Mouse (Mus musculus) kidney, embryonic 16.5 days (tissue): Measurements from ENCODE around the gene Aplp1. TPM values are rescaled to one million over a fixed set of nuclear protein-coding genes. Genes with fewer than 3 reads are reported as not detected.

ENCODE experiments used
- ATAC-seq: fragments of 200-750 bp; cut with Nextera tagmentation; 2 replicates; pipeline ENCODE4 v1.8.0; 2017; ENCODE audit warnings: moderate TSS enrichment; ENCODE audit not compliant: low FRiP score, low TSS enrichment
- H3K27ac ChIP-seq: fragments of 300-500 bp; sonication (generic); 2 replicates; pipeline ENCODE4 v1.5.1; 2014; ENCODE audit warnings: low read length
- H3K27me3 ChIP-seq: fragments of 300-500 bp; sonication (generic); 2 replicates; pipeline ENCODE4 v1.6.1; 2014; ENCODE audit warnings: low read length, control low read depth, mixed read lengths; ENCODE audit not compliant: insufficient read depth
- H3K36me3 ChIP-seq: fragments of 300-500 bp; sonication (generic); 2 replicates; pipeline ENCODE4 v1.6.1; 2014; ENCODE audit warnings: low read length, control low read depth, mixed read lengths; ENCODE audit not compliant: insufficient read depth
- H3K4me1 ChIP-seq: fragments of 300-500 bp; sonication (generic); 2 replicates; pipeline ENCODE4 v1.6.1; 2014; ENCODE audit warnings: low read length, control low read depth, mixed read lengths; ENCODE audit not compliant: insufficient read depth
- H3K4me2 ChIP-seq: fragments of 300-500 bp; sonication (generic); replicated peaks from 2 replicates; pipeline ENCODE4 v1.6.1; 2014; ENCODE audit warnings: low read depth, low read length
- H3K4me3 ChIP-seq: fragments of 300-500 bp; sonication (generic); 2 replicates; pipeline ENCODE4 v1.5.1; 2014; ENCODE audit warnings: mild to moderate bottlenecking, low read length
- H3K9ac ChIP-seq: fragments of 300-500 bp; sonication (generic); replicated peaks from 2 replicates; pipeline ENCODE4 v1.6.1; 2014; ENCODE audit warnings: low read length
- H3K9me3 ChIP-seq: fragments of 300-500 bp; sonication (generic); 2 replicates; pipeline ENCODE4 v1.6.1; 2016; ENCODE audit warnings: low read length, control low read depth
- WGBS: fragments of 180-500 bp; shearing (Covaris S2); extraction: QIAGEN DNeasy Blood & Tissue Kit; methylation state at CpG from one replicate; pipeline ENCODE4 v1.1.7; 2014; 5-methylcytosine and 5-hydroxymethylcytosine counted together
- polyA plus RNA-seq: library from polyadenylated mRNA; unstranded; fragments of >200 nt; fragmentation: Nextera tagmentation; extraction: Ambion mirVana; gene quantifications from 2 replicates; pipeline ENCODE4 v1.2.1, GENCODE M21; 2015

The Aplp1 gene
- polyA plus RNA-seq, 1 experiment from 2014 or later = 27.9 TPM

DNA sequence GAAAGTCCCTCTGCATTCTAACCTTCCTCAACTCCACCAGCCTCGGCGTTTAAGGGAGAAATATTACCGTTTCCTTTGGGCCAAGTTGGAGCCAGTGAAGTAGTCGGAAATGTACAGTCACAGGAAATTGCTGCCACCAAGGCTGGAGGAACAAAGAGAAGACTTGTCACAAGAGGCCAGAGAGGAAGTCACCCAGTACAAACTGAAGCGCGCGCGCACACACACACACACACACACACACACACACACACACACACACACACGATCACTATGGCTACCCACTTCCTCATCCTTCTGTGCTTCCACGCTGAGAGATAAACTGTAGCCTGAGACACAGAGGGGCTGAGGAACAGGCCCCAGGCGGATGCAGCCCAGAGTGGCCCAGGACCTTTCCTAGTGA, 51.0 kb downstream of the Aplp1 start:
- ATAC-seq = peak; percentile 77; the same call in 1 of the 2 replicates
- H3K9me3 ChIP-seq = no peaks in the 10 kb centered on the region
- H3K27me3 ChIP-seq = no peaks in the 10 kb centered on the region
- no peaks in the 10 kb centered on the region for H3K36me3 ChIP-seq
- H3K4me1 ChIP-seq = no peaks in the 10 kb centered on the region
- H3K9ac ChIP-seq = no peak overlapping the region
- H3K4me2 ChIP-seq = no peak overlapping the region
- WGBS = 41% methylated on average over 11 of the region's 11 CpGs
- no peak overlapping the region for H3K4me3 ChIP-seq
- H3K27ac ChIP-seq = peak overlapping the region; percentile 65

- Histone ChIP-seq H3K27ac (peak overlapping the region; percentile 65), H3K4me1 (no peaks in the 10 kb centered on the region), H3K9me3 (no peaks in the 10 kb centered on the region), H3K4me3 (no peak overlapping the region), H3K36me3 (no peaks in the 10 kb centered on the region), H3K4me2 (no peak overlapping the region), H3K27me3 (no peaks in the 10 kb centered on the region), H3K9ac (no peak overlapping the region)
- ATAC-seq = no peak
- 82% methylated on average over 4 of the region's 4 CpGs for WGBS
Measured at GRCm38 (mm10) chr7:30393631-30394030, 51.7 kb downstream of the Aplp1 start.

DNA sequence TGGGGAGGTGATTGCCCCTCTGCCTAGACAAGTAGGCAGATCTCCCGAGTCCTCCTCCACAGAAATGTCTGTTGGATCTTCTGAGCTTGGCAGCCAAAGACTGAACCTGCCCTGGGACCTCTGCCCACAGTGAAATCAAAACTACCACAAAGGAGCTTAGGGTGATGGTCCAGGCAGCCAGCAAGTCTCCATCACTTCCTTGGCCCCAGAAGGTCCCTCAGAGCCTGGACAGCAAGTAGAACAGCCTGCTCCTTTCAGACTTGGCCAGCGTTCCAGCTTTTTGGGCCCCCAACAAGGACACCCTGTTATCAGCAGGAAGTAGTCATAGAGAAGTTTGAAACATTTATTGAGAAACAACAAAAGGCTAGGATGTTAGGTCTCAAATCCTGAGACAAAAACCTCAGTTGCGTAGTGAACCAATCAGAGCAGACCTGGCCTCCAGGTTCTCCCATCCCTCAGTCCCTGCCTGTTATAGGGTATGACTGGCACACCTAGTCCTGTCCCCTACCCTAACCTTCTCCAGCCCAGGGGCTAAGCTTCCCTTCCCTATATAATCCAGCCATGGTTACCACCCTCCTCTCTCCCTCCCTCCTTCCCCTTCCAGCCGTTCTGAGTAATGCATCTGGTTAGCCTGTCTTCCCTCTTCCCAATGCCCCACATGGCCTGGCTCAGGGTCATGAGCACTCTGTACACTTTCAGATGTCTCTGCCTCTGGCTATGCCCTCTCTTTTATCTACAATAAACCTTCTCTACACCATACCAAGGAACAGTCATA, 52.4 kb downstream of the Aplp1 start:
- Histone ChIP-seq H3K9ac (no peak overlapping the region), H3K36me3 (no peaks in the 10 kb centered on the region), H3K27me3 (no peaks in the 10 kb centered on the region), H3K4me2 (no peak overlapping the region), H3K27ac (no peak overlapping the region), H3K4me3 (no peak overlapping the region), H3K9me3 (no peaks in the 10 kb centered on the region), H3K4me1 (no peaks in the 10 kb centered on the region)
- 72% methylated on average over 4 of the region's 4 CpGs for WGBS
- no peak for ATAC-seq

Other genes with a start within 250 kb of the Aplp1 start
- gene Capns1, start 246.7 kb downstream of the Aplp1 start, polyA plus RNA-seq = 105 and 111 TPM in 2 replicates
- gene Polr2i, start 213.6 kb downstream of the Aplp1 start, polyA plus RNA-seq = 145 and 146 TPM in 2 replicates
- gene Tbcb, start 213.3 kb downstream of the Aplp1 start, polyA plus RNA-seq = 180 and 206 TPM in 2 replicates
- not detected in 2 replicates for gene Ovol3, start 209.8 kb downstream of the Aplp1 start, polyA plus RNA-seq
- gene Thap8, start 165.4 kb downstream of the Aplp1 start, polyA plus RNA-seq = 0.27 and 0.57 TPM in 2 replicates
- gene Wdr62, start 165.1 kb downstream of the Aplp1 start, polyA plus RNA-seq = 9.7 and 10.8 TPM in 2 replicates
- gene Clip3, start 153.8 kb downstream of the Aplp1 start, polyA plus RNA-seq = 27.2 and 45.3 TPM in 2 replicates
- gene Alkbh6, start 136.8 kb downstream of the Aplp1 start, polyA plus RNA-seq = 106 and 107 TPM in 2 replicates
- gene Syne4, start 130.7 kb downstream of the Aplp1 start, polyA plus RNA-seq = 129 and 136 TPM in 2 replicates
- gene E130208F15Rik, start 123.8 kb downstream of the Aplp1 start, polyA plus RNA-seq = 2.3 and 3.7 TPM in 2 replicates
- gene Sdhaf1, start 121.6 kb downstream of the Aplp1 start, polyA plus RNA-seq = 17.2 and 18.1 TPM in 2 replicates
- 6.8 and 8.3 TPM in 2 replicates for gene Lrfn3, start 82.8 kb downstream of the Aplp1 start, polyA plus RNA-seq
- 29.3 and 31.4 TPM in 2 replicates for gene Tyrobp, start 31.8 kb downstream of the Aplp1 start, polyA plus RNA-seq
- 0.63 and 0.84 TPM in 2 replicates for gene Hcst, start 25.7 kb downstream of the Aplp1 start, polyA plus RNA-seq
- gene Nfkbid, start 23.8 kb downstream of the Aplp1 start, polyA plus RNA-seq = 1.6 and 2.0 TPM in 2 replicates
- 0.78 and 1.1 TPM in 2 replicates for gene Kirrel2, start 12.2 kb upstream of the Aplp1 start, polyA plus RNA-seq
- 5.4 and 5.5 TPM in 2 replicates for gene Nphs1, start 12.8 kb upstream of the Aplp1 start, polyA plus RNA-seq
- gene Prodh2, start 48.1 kb upstream of the Aplp1 start, polyA plus RNA-seq = 21.1 and 27.6 TPM in 2 replicates
- 12.0 and 14.9 TPM in 2 replicates for gene Arhgap33, start 89.5 kb upstream of the Aplp1 start, polyA plus RNA-seq
- gene Hspb6, start 106.6 kb upstream of the Aplp1 start, polyA plus RNA-seq = 18.0 and 20.6 TPM in 2 replicates
- 12.0 and 16.6 TPM in 2 replicates for gene Proser3, start 106.8 kb upstream of the Aplp1 start, polyA plus RNA-seq
- 47.0 and 48.1 TPM in 2 replicates for gene Lin37, start 114.3 kb upstream of the Aplp1 start, polyA plus RNA-seq
- 91.6 and 99.4 TPM in 2 replicates for gene U2af1l4, start 117.8 kb upstream of the Aplp1 start, polyA plus RNA-seq
- 18.2 and 18.9 TPM in 2 replicates for gene Gm49396, start 117.8 kb upstream of the Aplp1 start, polyA plus RNA-seq
- gene Psenen, start 118.1 kb upstream of the Aplp1 start, polyA plus RNA-seq = 142 and 148 TPM in 2 replicates
- gene Igflr1, start 119.9 kb upstream of the Aplp1 start, polyA plus RNA-seq = 6.0 and 8.7 TPM in 2 replicates
- gene Kmt2b, start 143.2 kb upstream of the Aplp1 start, polyA plus RNA-seq = 7.8 and 9.0 TPM in 2 replicates
- gene Zbtb32, start 153.4 kb upstream of the Aplp1 start, polyA plus RNA-seq = 0.77 and 1.3 TPM in 2 replicates
- 7.9 and 13.0 TPM in 2 replicates for gene Upk1a, start 167.3 kb upstream of the Aplp1 start, polyA plus RNA-seq
- 1,049 TPM in 2 replicates for gene Cox6b1, start 180.6 kb upstream of the Aplp1 start, polyA plus RNA-seq
- gene Etv2, start 190.3 kb upstream of the Aplp1 start, polyA plus RNA-seq = not detected in 2 replicates
- gene Rbm42, start 204.8 kb upstream of the Aplp1 start, polyA plus RNA-seq = 111 and 119 TPM in 2 replicates
- gene Haus5, start 219.5 kb upstream of the Aplp1 start, polyA plus RNA-seq = 59.4 and 67.0 TPM in 2 replicates
- not detected in 2 replicates for gene Pmis2, start 226.1 kb upstream of the Aplp1 start, polyA plus RNA-seq